Mouse (Mus musculus) stomach, postnatal 0 days (tissue): ENCODE measurements at regions not wholly inside any gene's neighbourhood (a gene's known extent, or its start where the extent isn't known, plus 50 kb on each side); places are given as distances from the start of the nearest gene placed in this dataset.

Experiments
- CTCF ChIP-seq: IDR thresholded peaks from 2 replicates; pipeline ENCODE4 v1.5.1; 2016; ENCODE audit warnings: antibody characterized with exemption, low read depth, mild to moderate bottlenecking, moderate library complexity
- EP300 ChIP-seq: optimal IDR thresholded peaks from 2 replicates; pipeline ENCODE3; 2016; ENCODE audit warnings: antibody characterized with exemption

DNA sequence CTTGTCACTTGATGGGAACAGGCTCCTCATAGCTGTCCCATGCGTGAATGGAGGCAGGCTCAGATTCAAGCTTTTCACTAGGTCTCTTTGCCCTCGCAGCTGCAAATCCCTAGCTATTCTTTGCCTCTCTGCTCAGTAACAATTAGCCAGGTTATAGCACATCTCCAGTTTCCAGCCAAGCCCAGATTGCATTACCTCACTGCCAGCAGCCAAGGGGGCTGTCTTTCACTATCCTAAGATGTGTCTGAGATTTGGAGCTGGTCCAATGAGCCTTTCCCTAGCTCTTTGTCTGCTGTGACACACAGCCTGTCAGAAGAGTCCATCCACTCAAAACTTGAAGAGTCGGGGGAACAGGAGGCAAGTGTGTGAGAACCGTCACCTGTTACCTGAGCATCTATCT lies 62.0 kb upstream of the Itga6 start:
- TF ChIP-seq CTCF = no peak
- TF ChIP-seq EP300 = no peak
